Mouse (Mus musculus) adrenal gland, postnatal 14 days (tissue): Measurements from ENCODE around the gene Gm20481. TPM values are rescaled to one million over a fixed set of nuclear protein-coding genes. Genes with fewer than 3 reads are reported as not detected.
A peak's percentile ranks its signal among the peaks of the same experiment; 100 is the strongest.
"Not testable (repeated sequence)": the region's sequence is repeated elsewhere in the genome, so short reads cannot be mapped to it uniquely, and the experiment has no call there.

Experiments used
- DNase-seq: peaks from one replicate; pipeline ENCODE4 v3.0.0; 2021; ENCODE audit warnings: mixed read lengths
- total RNA-seq: library from RNA; stranded (reverse); gene quantifications from 2 replicates; pipeline ENCODE4 v1.2.3, GENCODE M21; 2021

The Gm20481 gene
- total RNA-seq, 1 experiment from 2014 or later, result not detected

DNA sequence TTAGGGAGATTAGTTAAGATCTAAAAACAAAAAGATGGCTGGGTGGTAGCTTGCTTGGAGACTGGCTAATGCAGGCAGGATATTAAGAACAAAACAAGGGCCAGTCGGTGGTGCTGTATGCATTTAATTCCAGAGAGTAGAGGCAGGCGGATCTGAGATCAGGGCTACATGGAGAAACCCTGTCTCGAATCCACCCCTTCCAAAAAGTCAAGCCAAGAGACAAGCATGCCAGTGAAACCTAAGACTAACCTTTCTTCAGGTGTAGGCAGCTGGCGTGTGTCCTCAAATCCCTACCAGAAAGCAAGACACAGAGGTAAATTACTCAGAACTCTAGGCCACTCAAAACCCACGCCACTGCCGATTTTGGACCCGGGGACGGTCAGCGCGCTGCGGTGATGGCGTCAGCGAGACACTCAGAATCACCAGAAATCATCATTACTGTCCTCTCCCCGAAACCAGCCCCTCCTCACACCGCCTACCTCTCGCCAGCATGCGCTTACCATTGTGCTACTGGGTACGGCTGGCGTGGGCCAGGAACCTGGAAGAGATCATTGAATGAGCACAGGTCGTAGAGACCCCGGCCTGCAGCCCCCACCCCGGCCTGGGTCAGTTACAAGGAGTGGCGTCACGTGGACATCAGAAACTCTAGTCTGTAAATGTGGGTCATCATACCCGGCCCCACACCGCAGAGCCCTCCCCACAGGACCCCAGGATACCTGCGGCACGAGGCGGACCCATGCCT, 17.9 kb upstream of the Gm20481 start:
- DNase-seq, result no peak

DNA sequence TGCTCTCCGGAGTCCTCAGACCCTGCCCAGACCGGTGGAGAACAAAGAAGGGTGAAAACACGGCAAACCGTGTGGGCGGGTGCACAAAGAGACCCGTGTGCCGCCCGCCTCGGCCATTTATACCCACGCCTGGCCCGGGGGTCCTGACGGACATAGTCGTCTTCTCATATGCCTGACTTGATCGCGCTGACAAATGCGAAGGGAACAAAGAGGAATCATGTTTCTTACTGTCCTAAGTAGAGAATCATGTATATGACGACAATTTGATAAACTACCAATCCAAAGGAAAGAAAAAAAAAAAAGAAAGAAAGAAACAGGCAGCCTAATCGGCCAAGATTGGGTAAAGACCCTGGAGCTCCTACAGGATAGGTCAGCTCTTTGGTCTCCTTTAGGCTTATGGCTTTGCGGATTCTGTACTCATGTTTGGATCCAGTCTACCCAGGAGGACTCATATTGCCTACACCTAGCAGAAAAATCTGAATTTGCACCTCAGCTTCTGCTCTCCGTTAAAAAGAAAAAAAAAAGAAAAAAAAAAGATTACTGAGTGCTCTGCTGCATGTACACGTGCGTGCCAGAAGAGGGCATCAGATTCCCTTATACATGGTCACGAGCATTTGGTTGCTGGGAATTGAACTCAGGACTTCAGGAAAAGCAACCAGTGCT, 17.2 kb upstream of the Gm20481 start:
- peak; percentile 90 for DNase-seq

GRCm38 (mm10) chr17:34953258-34953657, 16.5 kb upstream of the Gm20481 start:
- no peak for DNase-seq

- no peak for DNase-seq
Observed at GRCm38 (mm10) chr17:34953904-34954303, 15.8 kb upstream of the Gm20481 start.

DNA sequence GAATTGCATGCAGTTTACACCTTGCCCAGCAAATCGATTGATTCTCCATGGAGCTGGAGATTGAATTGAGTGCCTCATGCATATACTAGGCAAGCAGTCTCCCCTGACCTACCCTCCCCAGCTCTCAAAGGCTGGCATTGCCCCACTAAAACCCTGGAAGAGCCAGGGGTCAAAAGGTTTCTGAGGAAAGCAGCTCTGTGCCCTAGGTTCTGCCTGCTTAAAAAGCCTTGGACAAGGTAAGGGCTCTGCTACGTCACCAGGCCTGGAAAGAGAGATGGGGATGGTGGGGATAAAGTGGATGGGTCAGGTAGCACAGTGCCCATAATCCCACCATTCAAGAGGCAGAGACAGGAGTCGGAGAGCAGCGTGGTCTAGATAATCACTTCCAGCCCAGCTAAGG, 14.9 kb upstream of the Gm20481 start:
- DNase-seq, result no peak

DNA sequence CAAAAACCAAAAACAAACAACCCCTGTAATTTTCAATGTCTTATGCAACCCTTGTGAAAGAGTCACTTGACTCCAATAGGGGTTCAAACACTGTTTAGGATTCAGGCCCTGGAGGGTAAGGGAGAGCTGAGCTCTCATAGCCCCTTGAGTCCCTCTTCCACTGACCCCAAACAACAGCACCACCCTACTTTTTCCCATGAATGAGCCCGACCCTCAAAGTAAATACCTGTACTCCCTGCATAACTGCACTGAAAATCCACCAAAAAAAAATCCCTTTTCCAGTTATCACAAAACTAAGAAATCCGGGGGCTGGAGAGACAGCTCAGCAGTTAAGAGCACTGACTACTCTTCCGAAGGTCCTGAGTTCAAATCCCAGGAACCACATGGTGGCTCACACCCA, 13.8 kb upstream of the Gm20481 start:
- DNase-seq, result no peak

- DNase-seq, result no peak
Observed at GRCm38 (mm10) chr17:34956340-34956739, 13.4 kb upstream of the Gm20481 start.

- peak; percentile 53 for DNase-seq
Observed at GRCm38 (mm10) chr17:34957291-34957690, 12.4 kb upstream of the Gm20481 start.

DNA sequence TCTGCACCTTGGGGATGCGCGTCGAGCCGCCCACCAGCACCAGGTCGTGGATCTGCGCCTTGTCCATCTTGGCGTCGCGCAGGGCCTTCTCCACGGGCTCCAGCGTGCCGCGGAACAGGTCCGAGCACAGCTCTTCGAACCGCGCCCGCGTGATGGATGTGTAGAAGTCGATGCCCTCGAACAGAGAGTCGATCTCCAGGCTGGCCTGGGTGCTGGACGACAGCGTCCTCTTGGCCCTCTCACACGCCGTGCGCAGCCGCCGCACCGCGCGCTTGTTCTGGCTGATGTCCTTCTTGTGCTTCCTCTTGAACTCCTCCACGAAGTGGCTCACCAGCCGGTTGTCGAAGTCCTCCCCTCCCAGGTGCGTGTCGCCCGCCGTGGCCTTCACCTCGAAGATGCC, 11.7 kb upstream of the Gm20481 start:
- DNase-seq, result not testable (repeated sequence)

- DNase-seq, result not testable (repeated sequence)
Observed at GRCm38 (mm10) chr17:34958734-34959129, 11.0 kb upstream of the Gm20481 start.

DNA sequence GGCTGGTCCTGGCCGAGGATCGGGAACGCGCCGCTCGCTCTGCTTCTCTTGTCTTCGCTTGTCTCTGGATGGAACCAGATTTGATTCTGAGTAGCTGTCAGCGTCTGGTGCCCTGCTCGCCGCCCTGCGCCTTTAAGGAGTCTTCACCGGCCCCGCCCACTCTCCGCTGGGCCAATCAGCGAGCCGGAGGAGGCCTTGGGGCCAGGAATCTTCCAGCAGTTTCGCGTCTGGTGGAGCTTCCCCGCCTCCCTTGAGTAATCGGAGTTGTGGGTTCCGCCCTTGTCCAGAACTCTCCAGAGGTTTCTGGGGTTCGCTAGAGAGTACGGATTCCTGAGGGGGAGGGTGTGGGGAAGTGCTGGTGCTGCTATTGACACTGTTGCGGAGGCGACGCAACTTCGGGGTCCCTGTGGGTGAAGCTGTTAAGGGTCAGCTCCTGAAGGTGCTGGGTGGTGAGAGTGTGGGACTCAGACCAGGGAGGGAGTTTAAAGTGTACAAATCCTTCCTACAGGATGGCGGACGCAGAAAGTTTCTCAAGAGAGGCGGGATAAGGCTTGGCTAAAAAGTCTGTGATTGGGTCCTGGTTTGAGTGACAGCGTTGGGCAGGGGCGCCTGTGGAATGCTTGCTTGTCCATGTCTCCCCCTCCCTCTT, 10.5 kb upstream of the Gm20481 start, which contains the start of gene Hspa1b:
TSS of gene Hspa1b (minus strand) at position 109 of the 649 bp plus-strand sequence.
- peak; percentile 85 for DNase-seq

- DNase-seq, result peak; percentile 56
Observed at GRCm38 (mm10) chr17:34959881-34960515, 9.7 kb upstream of the Gm20481 start.

GRCm38 (mm10) chr17:34960702-34961493, 8.8 kb upstream of the Gm20481 start:
- DNase-seq, result no peak

DNA sequence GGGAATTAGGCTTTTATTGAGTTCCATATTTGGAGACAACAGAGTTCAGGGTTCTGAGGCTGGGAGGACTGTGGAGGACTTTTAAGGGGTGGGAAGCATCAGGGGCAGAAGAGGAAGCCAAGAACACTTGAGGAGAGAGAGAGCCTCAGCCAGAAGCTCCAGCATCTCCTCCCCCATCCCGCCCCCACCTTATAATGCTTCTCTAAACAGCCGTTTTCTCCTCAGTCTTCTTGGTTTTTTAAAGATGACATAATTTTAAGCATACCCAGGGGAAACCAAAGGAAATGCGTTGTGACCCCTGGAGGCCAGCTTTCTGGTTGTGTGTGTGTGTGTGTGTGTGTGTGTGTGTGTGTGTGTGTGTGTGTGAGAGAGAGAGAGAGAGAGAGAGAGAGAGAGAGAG, 7.6 kb upstream of the Gm20481 start:
- DNase-seq, result no peak

DNA sequence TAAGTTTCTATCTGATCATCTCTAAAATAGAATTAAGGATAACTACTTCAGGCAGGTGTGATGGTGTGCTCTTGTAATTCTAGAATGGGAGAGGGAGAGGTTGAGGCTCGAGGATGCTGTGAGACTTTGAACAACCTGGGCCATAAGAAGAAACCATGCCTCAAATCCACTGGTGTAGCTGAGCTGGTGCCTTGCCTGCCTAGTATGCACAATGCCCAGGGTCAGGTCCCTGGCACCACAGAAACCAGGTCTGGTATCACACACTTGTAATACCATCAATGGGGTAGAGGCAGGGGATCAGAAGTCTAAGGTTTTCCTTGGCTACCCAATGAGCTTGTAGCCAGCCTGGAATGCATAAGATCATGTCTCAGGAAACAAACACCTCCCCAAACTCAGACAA, 6.9 kb upstream of the Gm20481 start:
- no peak for DNase-seq

GRCm38 (mm10) chr17:34964640-34965049, 5.1 kb upstream of the Gm20481 start:
- no peak for DNase-seq

DNA sequence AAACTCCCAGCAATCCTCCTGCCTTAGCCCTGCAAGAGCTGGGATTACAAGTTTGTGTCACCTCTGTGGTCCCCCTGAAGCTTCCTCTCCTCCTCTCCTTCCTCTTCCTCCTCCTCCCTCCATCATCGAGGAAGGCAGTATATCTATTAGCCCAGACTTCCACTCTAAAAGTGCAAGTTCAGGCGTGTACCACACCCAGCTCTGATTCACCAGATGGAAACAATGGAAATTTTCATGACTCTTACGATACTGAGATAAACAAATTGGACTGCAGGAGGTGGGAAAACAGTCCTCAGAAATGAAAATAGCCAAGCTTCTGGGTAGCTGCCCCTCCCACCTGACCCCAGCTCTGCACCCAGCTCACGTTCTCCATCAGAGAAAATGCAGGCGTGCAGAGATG, 4.1 kb upstream of the Gm20481 start:
- no peak for DNase-seq

- DNase-seq, result not testable (repeated sequence)
Observed at GRCm38 (mm10) chr17:34970850-34971249, 1.1 kb downstream of the Gm20481 start.

- DNase-seq, result not testable (repeated sequence)
Observed at GRCm38 (mm10) chr17:34971694-34972068, 2.0 kb downstream of the Gm20481 start.

- DNase-seq, result peak; percentile 83
Observed at GRCm38 (mm10) chr17:34972069-34972749, 2.5 kb downstream of the Gm20481 start, which contains the start of the genes Hspa1a and Hspa1l. TSS of gene Hspa1a (minus strand) at chr17:34972156. TSS of gene Hspa1l (plus strand) at chr17:34972703.
